Mouse (Mus musculus): ENCODE measurements around the gene Zfp36l1. TPM values are rescaled to one million over a fixed set of nuclear protein-coding genes. Genes with fewer than 3 reads are reported as not detected.

Gene Zfp36l1
- total RNA-seq, 1 experiment from 2014 or later, result 17.7 TPM

GRCm38 (mm10) chr12:80133011-80133545, 20.3 kb upstream of the Zfp36l1 start:
- ATAC-seq (replicated peaks in 1 of 2; ENCODE audit: insufficient read depth in 1 of 2, low FRiP score in 2 of 2, low TSS enrichment in 1 of 2, low read depth in 1 of 2, poor library complexity in 2 of 2, severe bottlenecking in 2 of 2), result peak; percentile 4 to 16; a peak in 1 of 4 replicates

- ATAC-seq (replicated peaks in 1 of 2; ENCODE audit: insufficient read depth in 1 of 2, low FRiP score in 2 of 2, low TSS enrichment in 1 of 2, low read depth in 1 of 2, poor library complexity in 2 of 2, severe bottlenecking in 2 of 2), result peak; percentile 71 to 82
Measured at GRCm38 (mm10) chr12:80132250-80133003, 19.6 kb upstream of the Zfp36l1 start.

GRCm38 (mm10) chr12:80131359-80132249, 18.8 kb upstream of the Zfp36l1 start:
- no peak for ATAC-seq (replicated peaks in 1 of 2; ENCODE audit: insufficient read depth in 1 of 2, low FRiP score in 2 of 2, low TSS enrichment in 1 of 2, low read depth in 1 of 2, poor library complexity in 2 of 2, severe bottlenecking in 2 of 2)

- peak; percentile 51 for ATAC-seq (replicated peaks in 1 of 2; ENCODE audit: insufficient read depth in 1 of 2, low FRiP score in 2 of 2, low TSS enrichment in 1 of 2, low read depth in 1 of 2, poor library complexity in 2 of 2, severe bottlenecking in 2 of 2)
Measured at GRCm38 (mm10) chr12:80130558-80131358, 17.9 kb upstream of the Zfp36l1 start.

GRCm38 (mm10) chr12:80129531-80129930, 16.7 kb upstream of the Zfp36l1 start:
- no peak for ATAC-seq (replicated peaks in 1 of 2; ENCODE audit: insufficient read depth in 1 of 2, low FRiP score in 2 of 2, low TSS enrichment in 1 of 2, low read depth in 1 of 2, poor library complexity in 2 of 2, severe bottlenecking in 2 of 2)

GRCm38 (mm10) chr12:80127191-80127762, 14.5 kb upstream of the Zfp36l1 start:
- peak; percentile 35 to 59; a peak in 2 of 4 replicates for ATAC-seq (replicated peaks in 1 of 2; ENCODE audit: insufficient read depth in 1 of 2, low FRiP score in 2 of 2, low TSS enrichment in 1 of 2, low read depth in 1 of 2, poor library complexity in 2 of 2, severe bottlenecking in 2 of 2)

- ATAC-seq (replicated peaks in 1 of 2; ENCODE audit: insufficient read depth in 1 of 2, low FRiP score in 2 of 2, low TSS enrichment in 1 of 2, low read depth in 1 of 2, poor library complexity in 2 of 2, severe bottlenecking in 2 of 2), result no peak
Measured at GRCm38 (mm10) chr12:80125316-80125715, 12.5 kb upstream of the Zfp36l1 start.

GRCm38 (mm10) chr12:80124756-80125155, 11.9 kb upstream of the Zfp36l1 start:
- no peak for ATAC-seq (replicated peaks in 1 of 2; ENCODE audit: insufficient read depth in 1 of 2, low FRiP score in 2 of 2, low TSS enrichment in 1 of 2, low read depth in 1 of 2, poor library complexity in 2 of 2, severe bottlenecking in 2 of 2)

- no peak for ATAC-seq (replicated peaks in 1 of 2; ENCODE audit: insufficient read depth in 1 of 2, low FRiP score in 2 of 2, low TSS enrichment in 1 of 2, low read depth in 1 of 2, poor library complexity in 2 of 2, severe bottlenecking in 2 of 2)
Measured at GRCm38 (mm10) chr12:80124211-80124610, 11.4 kb upstream of the Zfp36l1 start.

GRCm38 (mm10) chr12:80123227-80123803, 10.5 kb upstream of the Zfp36l1 start:
- ATAC-seq (replicated peaks in 1 of 2; ENCODE audit: insufficient read depth in 1 of 2, low FRiP score in 2 of 2, low TSS enrichment in 1 of 2, low read depth in 1 of 2, poor library complexity in 2 of 2, severe bottlenecking in 2 of 2), result no peak

GRCm38 (mm10) chr12:80121438-80121837, 8.6 kb upstream of the Zfp36l1 start:
- ATAC-seq (replicated peaks in 1 of 2; ENCODE audit: insufficient read depth in 1 of 2, low FRiP score in 2 of 2, low TSS enrichment in 1 of 2, low read depth in 1 of 2, poor library complexity in 2 of 2, severe bottlenecking in 2 of 2), result no peak

GRCm38 (mm10) chr12:80118588-80118987, 5.8 kb upstream of the Zfp36l1 start:
- ATAC-seq (replicated peaks in 1 of 2; ENCODE audit: insufficient read depth in 1 of 2, low FRiP score in 2 of 2, low TSS enrichment in 1 of 2, low read depth in 1 of 2, poor library complexity in 2 of 2, severe bottlenecking in 2 of 2), result no peak

GRCm38 (mm10) chr12:80116206-80117112, 3.6 kb upstream of the Zfp36l1 start:
- ATAC-seq (replicated peaks in 1 of 2; ENCODE audit: insufficient read depth in 1 of 2, low FRiP score in 2 of 2, low TSS enrichment in 1 of 2, low read depth in 1 of 2, poor library complexity in 2 of 2, severe bottlenecking in 2 of 2), result no peak

- no peak for ATAC-seq (replicated peaks in 1 of 2; ENCODE audit: insufficient read depth in 1 of 2, low FRiP score in 2 of 2, low TSS enrichment in 1 of 2, low read depth in 1 of 2, poor library complexity in 2 of 2, severe bottlenecking in 2 of 2)
Measured at GRCm38 (mm10) chr12:80115863-80116194, 3.0 kb upstream of the Zfp36l1 start.

GRCm38 (mm10) chr12:80115142-80115862, 2.5 kb upstream of the Zfp36l1 start:
- peak; percentile 20 to 55 for ATAC-seq (replicated peaks in 1 of 2; ENCODE audit: insufficient read depth in 1 of 2, low FRiP score in 2 of 2, low TSS enrichment in 1 of 2, low read depth in 1 of 2, poor library complexity in 2 of 2, severe bottlenecking in 2 of 2)

- ATAC-seq (replicated peaks in 1 of 2; ENCODE audit: insufficient read depth in 1 of 2, low FRiP score in 2 of 2, low TSS enrichment in 1 of 2, low read depth in 1 of 2, poor library complexity in 2 of 2, severe bottlenecking in 2 of 2), result no peak
Measured at GRCm38 (mm10) chr12:80114892-80115141, 2.0 kb upstream of the Zfp36l1 start.

Data from hematopoietic stem cell, adult 5-6 weeks (primary cell).